In the genomic region with DNA sequence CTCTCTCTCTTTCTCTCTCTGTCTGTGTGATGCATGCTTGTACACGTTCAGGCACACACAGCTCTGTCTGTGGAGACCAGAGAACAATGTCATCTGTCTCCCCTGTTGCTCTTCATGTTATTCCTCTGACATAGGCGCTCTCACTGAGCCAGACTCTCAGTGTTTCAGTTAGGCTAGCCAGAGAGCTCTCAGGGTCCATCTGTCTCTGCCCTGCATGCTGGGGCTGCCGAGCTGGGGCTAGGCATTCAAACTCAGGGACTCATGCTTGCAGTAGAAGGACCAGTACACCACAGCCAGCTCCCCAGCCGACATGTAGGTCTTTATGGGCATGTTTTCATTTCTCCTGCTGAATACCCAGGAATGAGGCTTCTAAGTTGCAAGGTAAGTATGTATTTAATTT, we compare ENCODE assay signal across 16 mouse cellular contexts. TPM values are rescaled to one million over a fixed set of nuclear protein-coding genes. Genes with fewer than 3 reads are reported as not detected.
DNase-seq lines count a peak whose midpoint lies in the region; ATAC-seq and TF ChIP-seq lines count a peak whose summit lies in the region.
"Had no signal": no experiment of that assay in that cellular context is flagged by ENCODE, and none has a peak within 500 bp of the region (broad histone marks: within the 10 kb centered on the region; RNA-seq: fewer than 3 reads in every experiment).

No protein-coding gene starts in this region.

- peak; percentile 27 for ATAC-seq in forebrain, postnatal 0 days
- no peak for ATAC-seq in forebrain, embryonic 11.5 days (replicated peaks; ENCODE audit: low FRiP score)
- ATAC-seq in liver, embryonic 12.5 days: no peak
- ATAC-seq: forebrain, embryonic 14.5 days; forebrain, embryonic 16.5 days had no signal

- no peaks in the 10 kb centered on the region for H3K4me1 ChIP-seq in forebrain, postnatal 0 days (ENCODE audit: insufficient read depth)
- H3K4me1 ChIP-seq in forebrain, embryonic 11.5 days (replicated peaks; ENCODE audit: control insufficient read depth, insufficient read depth, low read length): no peaks in the 10 kb centered on the region
- H3K4me1 ChIP-seq in liver, embryonic 12.5 days: peaks cover 13% of the 10 kb centered on the region; the same call in 1 of the 2 replicates
- H3K4me1 ChIP-seq: embryonic facial prominence, embryonic 10.5 days; embryonic facial prominence, embryonic 12.5 days; forebrain, embryonic 12.5 days had no signal

- no peak overlapping the region for H3K27ac ChIP-seq in forebrain, postnatal 0 days (ENCODE audit: low read depth, low read length)
- no peak overlapping the region for H3K27ac ChIP-seq in forebrain, embryonic 11.5 days (ENCODE audit: low read depth, low read length)
- H3K27ac ChIP-seq in liver, embryonic 12.5 days: no peak overlapping the region
- H3K27ac ChIP-seq: embryonic facial prominence, embryonic 10.5 days; embryonic facial prominence, embryonic 12.5 days; forebrain, embryonic 12.5 days had no signal

- H3K9ac ChIP-seq in forebrain, postnatal 0 days: no peak overlapping the region
- H3K9ac ChIP-seq in forebrain, embryonic 11.5 days (ENCODE audit: low read length): no peak overlapping the region
- no peak overlapping the region for H3K9ac ChIP-seq in liver, embryonic 12.5 days
- H3K9ac ChIP-seq: embryonic facial prominence, embryonic 12.5 days; forebrain, embryonic 12.5 days had no signal

- peak; percentile 26 for DNase-seq in cerebellum, adult 11-12 months
- DNase-seq in cerebellum, adult 18-20 months: no peak
- DNase-seq in cerebellum, adult 9-11 months: peak; percentile 28
- DNase-seq in cerebellum, adult 8-10 months: no peak
- DNase-seq in forebrain, postnatal 0 days: no peak
- DNase-seq in forebrain, embryonic 11.5 days (ENCODE audit: low spot score): no peak
- peak; percentile 59 for DNase-seq in brain, adult 2 months (ENCODE audit: low read depth, low spot score)
- DNase-seq: adrenal gland, adult 2 months; adrenal gland, postnatal 10 days; adrenal gland, postnatal 25 days had no signal

- 64% methylated on average over 4 of the region's 4 CpGs for WGBS in forebrain, postnatal 0 days
- 78% methylated on average over 4 of the region's 4 CpGs for WGBS in forebrain, embryonic 11.5 days
- WGBS in liver, embryonic 12.5 days (ENCODE audit: insufficient replicate concordance): 49% methylated on average over 4 of the region's 4 CpGs

- H3K36me3 ChIP-seq in forebrain, postnatal 0 days (ENCODE audit: insufficient read depth): no peaks in the 10 kb centered on the region
- H3K36me3 ChIP-seq in forebrain, embryonic 11.5 days (ENCODE audit: control insufficient read depth, insufficient read depth, low read length): no peaks in the 10 kb centered on the region
- no peaks in the 10 kb centered on the region for H3K36me3 ChIP-seq in liver, embryonic 12.5 days
- H3K36me3 ChIP-seq: embryonic facial prominence, embryonic 10.5 days; embryonic facial prominence, embryonic 12.5 days; forebrain, embryonic 12.5 days had no signal

- H3K4me2 ChIP-seq in forebrain, postnatal 0 days (ENCODE audit: low read depth): no peak overlapping the region
- no peak overlapping the region for H3K4me2 ChIP-seq in forebrain, embryonic 11.5 days (ENCODE audit: low read depth, low read length, severe bottlenecking)
- no peak overlapping the region for H3K4me2 ChIP-seq in liver, embryonic 12.5 days
- H3K4me2 ChIP-seq: embryonic facial prominence, embryonic 12.5 days; forebrain, embryonic 12.5 days had no signal

- no peaks in the 10 kb centered on the region for H3K9me3 ChIP-seq in forebrain, postnatal 0 days (ENCODE audit: low read length)
- H3K9me3 ChIP-seq in forebrain, embryonic 11.5 days (ENCODE audit: control insufficient read depth, low read length): no peaks in the 10 kb centered on the region
- no peaks in the 10 kb centered on the region for H3K9me3 ChIP-seq in liver, embryonic 12.5 days (replicated peaks)
- H3K9me3 ChIP-seq: embryonic facial prominence, embryonic 10.5 days; embryonic facial prominence, embryonic 12.5 days; forebrain, embryonic 12.5 days had no signal

- no peak overlapping the region for H3K4me3 ChIP-seq in forebrain, postnatal 0 days (ENCODE audit: low read depth, low read length)
- no peak overlapping the region for H3K4me3 ChIP-seq in forebrain, embryonic 11.5 days (ENCODE audit: low read depth, low read length)
- no peak overlapping the region for H3K4me3 ChIP-seq in liver, embryonic 12.5 days
- H3K4me3 ChIP-seq: embryonic facial prominence, embryonic 10.5 days; embryonic facial prominence, embryonic 12.5 days; forebrain, embryonic 12.5 days had no signal

- H3K27me3 ChIP-seq in forebrain, postnatal 0 days (ENCODE audit: insufficient read depth, low read length): no peaks in the 10 kb centered on the region; the same call in 1 of the 2 replicates
- no peaks in the 10 kb centered on the region for H3K27me3 ChIP-seq in forebrain, embryonic 11.5 days (ENCODE audit: control insufficient read depth, insufficient read depth, low read length)
- H3K27me3 ChIP-seq in liver, embryonic 12.5 days (replicated peaks): peaks cover 9% of the 10 kb centered on the region; the same call in 1 of the 2 replicates
- H3K27me3 ChIP-seq: embryonic facial prominence, embryonic 12.5 days had no signal

- no peak for TF ChIP-seq CTCF in forebrain, postnatal 0 days (IDR thresholded peaks at IDR 0.05; ENCODE audit: low read depth)

RNA-seq across cellular contexts. Expression of a gene that starts 57.7 kb away (rescaled TPM):
- 17.0 and 22.0 TPM in 2 replicates for total RNA-seq in forebrain, postnatal 0 days (2014; rRNA removed)
- 4.0 and 5.5 TPM in 2 replicates for polyA plus RNA-seq in forebrain, postnatal 0 days (2015; fragmentation: Nextera tagmentation; extraction: Ambion mirVana)
- polyA plus RNA-seq in forebrain, embryonic 11.5 days (2014; fragmentation: Nextera tagmentation; extraction: Ambion mirVana): 19.4 and 22.6 TPM in 2 replicates
- 13.6 and 14.2 TPM in 2 replicates for polyA plus RNA-seq in liver, embryonic 12.5 days (2016; fragmentation: Nextera tagmentation; extraction: Ambion mirVana)

Comparison
In these comparisons a context has a peak if more than half of its experiments do, and no peak if none do; other contexts are left out.
1. DNase-seq: peak in cerebellum, adult 11-12 months (single experiment), cerebellum, adult 9-11 months (single experiment) and brain, adult 2 months (single experiment); none in cerebellum, adult 18-20 months (0 of 2), cerebellum, adult 8-10 months (single experiment), forebrain, postnatal 0 days (single experiment) and forebrain, embryonic 11.5 days (single experiment).